Mouse (Mus musculus): ENCODE data around the gene Entpd1.

GRCm38 (mm10) chr19:40567616-40568015 is 44.5 kb upstream of the Entpd1 start:
- TF ChIP-seq CTCF (IDR thresholded peaks at IDR 0.05; ENCODE audit: borderline replicate concordance, insufficient read depth, low read depth, low read length) (no peak), POLR2A (IDR thresholded peaks at IDR 0.05; ENCODE audit: borderline replicate concordance, insufficient read depth, low read length) (no peak)
